10 mouse cellular contexts compared by ENCODE assay signal in genomic region chr2:103569716-103570115, GRCm38 (mm10). TPM values are rescaled to one million over a fixed set of nuclear protein-coding genes. Genes with fewer than 3 reads are reported as not detected.
DNase-seq lines count a peak whose midpoint lies in the region; ATAC-seq and TF ChIP-seq lines count a peak whose summit lies in the region.
"Had no signal": no experiment of that assay in that cellular context is flagged by ENCODE, and none has a peak within 500 bp of the region (broad histone marks: within the 10 kb centered on the region; RNA-seq: fewer than 3 reads in every experiment).

No protein-coding gene starts in this region.

- WGBS in heart, adult 2 months = 11% methylated on average over 1 of the region's 1 CpGs
- WGBS in forebrain, embryonic 16.5 days = 67% methylated on average over 1 of the region's 1 CpGs
- WGBS in limb, embryonic 14.5 days = 42% methylated on average over 1 of the region's 1 CpGs
- WGBS in thymus, adult 2 months = 72% methylated on average over 1 of the region's 1 CpGs

- H3K9ac ChIP-seq in heart, adult 2 months (ENCODE audit: low read depth, low read length) = no peak overlapping the region
- H3K9ac ChIP-seq in forebrain, embryonic 16.5 days (replicated peaks; ENCODE audit: low read depth, low read length) = no peak overlapping the region
- H3K9ac ChIP-seq in limb, embryonic 14.5 days (ENCODE audit: low read depth, low read length, severe bottlenecking) = no peak overlapping the region
- H3K9ac ChIP-seq: intestine, embryonic 15.5 days; stomach, embryonic 15.5 days had no signal

- no peaks in the 10 kb centered on the region for H3K9me3 ChIP-seq in forebrain, embryonic 16.5 days (ENCODE audit: control insufficient read depth, low read length)
- no peaks in the 10 kb centered on the region for H3K9me3 ChIP-seq in limb, embryonic 14.5 days (ENCODE audit: control insufficient read depth, low read length)
- H3K9me3 ChIP-seq: intestine, embryonic 15.5 days; stomach, embryonic 15.5 days had no signal

- ATAC-seq in forebrain, embryonic 16.5 days = no peak
- ATAC-seq in limb, embryonic 14.5 days (ENCODE audit: low FRiP score, low read depth) = no peak
- ATAC-seq in erythroblast, adult 5-6 weeks (replicated peaks; ENCODE audit: low FRiP score, poor library complexity, severe bottlenecking) = no peak
- ATAC-seq: intestine, embryonic 15.5 days had no signal

- DNase-seq in heart, adult 2 months = no peak
- DNase-seq in heart, adult 18-20 months = no peak
- peak; percentile 25 for DNase-seq in CD4-positive helper T cell, adult 2 months (ENCODE audit: low read depth, low spot score)
- DNase-seq in limb, embryonic 14.5 days (ENCODE audit: low spot score) = no peak
- DNase-seq in thymus, adult 2 months = no peak
- DNase-seq in testis, postnatal 10 days (ENCODE audit: low spot score) = no peak

- H3K79me2 ChIP-seq in heart, adult 2 months (replicated peaks; ENCODE audit: control insufficient read depth, insufficient read depth, low read length) = peaks cover 3% of the 10 kb centered on the region; the same call in 1 of the 2 replicates

- intact Hi-C loops in heart, adult 2 months (cut with DNase I) = loop anchor here (5.0 to 10.0 kb wide), 6 partner anchors 33 to 435 kb away; partner anchors contain the start of gene Caprin1

- peaks cover 6% of the 10 kb centered on the region for H3K4me1 ChIP-seq in heart, adult 2 months (ENCODE audit: control insufficient read depth, insufficient read depth, low read length)
- peaks cover 30% of the 10 kb centered on the region for H3K4me1 ChIP-seq in forebrain, embryonic 16.5 days (replicated peaks; ENCODE audit: control insufficient read depth, insufficient read depth, low read length)
- peaks cover 43% of the 10 kb centered on the region for H3K4me1 ChIP-seq in limb, embryonic 14.5 days (ENCODE audit: control insufficient read depth, insufficient read depth, low read length)
- H3K4me1 ChIP-seq in thymus, adult 2 months (replicated peaks; ENCODE audit: control insufficient read depth, insufficient read depth, low read length) = peaks cover 19% of the 10 kb centered on the region

- H3K36me3 ChIP-seq in heart, adult 2 months (ENCODE audit: control insufficient read depth, insufficient read depth, low read length) = no peaks in the 10 kb centered on the region
- H3K36me3 ChIP-seq in forebrain, embryonic 16.5 days (ENCODE audit: control insufficient read depth, insufficient read depth) = no peaks in the 10 kb centered on the region
- H3K36me3 ChIP-seq in limb, embryonic 14.5 days (ENCODE audit: control insufficient read depth, insufficient read depth, low read length) = no peaks in the 10 kb centered on the region
- H3K36me3 ChIP-seq in thymus, adult 2 months (ENCODE audit: control insufficient read depth, insufficient read depth, low read length) = 0 out of 2 replicates have a peak, but pooled peaks cover 3% of the 10 kb centered on the region
- H3K36me3 ChIP-seq: intestine, embryonic 15.5 days; stomach, embryonic 15.5 days had no signal

- no peaks in the 10 kb centered on the region for H3K27me3 ChIP-seq in heart, adult 2 months (ENCODE audit: control insufficient read depth, insufficient read depth, low read length)
- H3K27me3 ChIP-seq in forebrain, embryonic 16.5 days (replicated peaks; ENCODE audit: control insufficient read depth, insufficient read depth, low read length) = no peaks in the 10 kb centered on the region; the same call in 1 of the 2 replicates
- no peaks in the 10 kb centered on the region for H3K27me3 ChIP-seq in limb, embryonic 14.5 days (ENCODE audit: control insufficient read depth, insufficient read depth, low read length)
- H3K27me3 ChIP-seq in thymus, adult 2 months (ENCODE audit: control insufficient read depth, insufficient read depth, low read length) = no peaks in the 10 kb centered on the region
- H3K27me3 ChIP-seq: stomach, embryonic 15.5 days had no signal

- TF ChIP-seq EP300 in heart, adult 2 months (IDR thresholded peaks at IDR 0.05; ENCODE audit: insufficient read depth, low read depth, low read length) = no peak

- TF ChIP-seq POLR2A in heart, adult 2 months (IDR thresholded peaks at IDR 0.05; ENCODE audit: insufficient read depth, low read depth, low read length) = no peak
- TF ChIP-seq POLR2A in limb, embryonic 14.5 days (IDR thresholded peaks at IDR 0.05; ENCODE audit: borderline replicate concordance, extremely low read depth, insufficient read depth, insufficient read length) = no peak
- TF ChIP-seq POLR2A in thymus, adult 2 months (IDR thresholded peaks at IDR 0.05; ENCODE audit: control insufficient read depth, extremely low read depth, insufficient read depth, low read length, poor library complexity) = no peak

- no peak overlapping the region for H3K4me3 ChIP-seq in heart, adult 2 months
- no peak overlapping the region for H3K4me3 ChIP-seq in forebrain, embryonic 16.5 days (replicated peaks; ENCODE audit: low read length)
- H3K4me3 ChIP-seq in limb, embryonic 14.5 days (replicated peaks; ENCODE audit: low read length) = peak overlapping the region; percentile 75
- no peak overlapping the region; the same call in 1 of the 2 replicates for H3K4me3 ChIP-seq in thymus, adult 2 months (ENCODE audit: control insufficient read depth, insufficient read depth, low read length)
- H3K4me3 ChIP-seq: intestine, embryonic 15.5 days; stomach, embryonic 15.5 days had no signal

- 0 out of 2 replicates have a peak overlapping the region, but pooled peaks have one; percentile 11 for H3K27ac ChIP-seq in heart, adult 2 months
- no peak overlapping the region for H3K27ac ChIP-seq in forebrain, embryonic 16.5 days (ENCODE audit: low read length)
- H3K27ac ChIP-seq in limb, embryonic 14.5 days (replicated peaks; ENCODE audit: low read depth, low read length) = no peak overlapping the region
- H3K27ac ChIP-seq in thymus, adult 2 months (ENCODE audit: control insufficient read depth, insufficient read depth, low read length) = no peak overlapping the region
- H3K27ac ChIP-seq: intestine, embryonic 15.5 days; stomach, embryonic 15.5 days had no signal

- 0 out of 2 replicates have a peak overlapping the region, but pooled peaks have one; percentile 99 for H3K4me2 ChIP-seq in forebrain, embryonic 16.5 days (ENCODE audit: low read length)
- H3K4me2 ChIP-seq in limb, embryonic 14.5 days (replicated peaks; ENCODE audit: low read depth, low read length, severe bottlenecking) = peak overlapping the region; percentile 88
- H3K4me2 ChIP-seq: intestine, embryonic 15.5 days; stomach, embryonic 15.5 days had no signal

- no peak for TF ChIP-seq CTCF in heart, adult 2 months (IDR thresholded peaks at IDR 0.05)
- TF ChIP-seq CTCF in thymus, adult 2 months (IDR thresholded peaks at IDR 0.05; ENCODE audit: borderline replicate concordance, control insufficient read depth, extremely low read depth, insufficient read depth, low read length, poor library complexity) = no peak

RNA-seq across cellular contexts. Expression of gene Abtb2, which starts 3.6 kb away (rescaled TPM):
- total RNA-seq in heart, adult 2 months (2021) = 10 to 100 TPM; 24.7 to 28.7 TPM
- 23.0 and 27.1 TPM in 2 replicates for polyA plus RNA-seq in heart, adult 2 months (2012; rRNA removed)
- 10 to 100 TPM; 22.1 to 26.7 TPM for total RNA-seq in heart, adult 18-20 months (2021)
- 7.4 and 7.8 TPM in 2 replicates for polyA plus RNA-seq in forebrain, embryonic 16.5 days (2015; fragmentation: Nextera tagmentation; extraction: Ambion mirVana)
- polyA plus RNA-seq in limb, embryonic 14.5 days (2012; rRNA removed) = 22.7 and 32.9 TPM in 2 replicates
- 15.6 and 16.0 TPM in 2 replicates for polyA plus RNA-seq in limb, embryonic 14.5 days (2014; fragmentation: Nextera tagmentation; extraction: Ambion mirVana)
- 110 and 120 TPM in 2 replicates for polyA plus RNA-seq in thymus, adult 2 months (2012; rRNA removed)
- 0.38 TPM in 1 of 2 replicates, not detected in the other for total RNA-seq in erythroblast, adult 5-6 weeks (2015; ENCODE audit: low replicate concordance)
- 1.7 and 4.0 TPM in 2 replicates for total RNA-seq in erythroblast, adult 5-6 weeks (2017; ENCODE audit: low replicate concordance)
